Mouse (Mus musculus): ENCODE data around the gene Epb41. TPM values are rescaled to one million over a fixed set of nuclear protein-coding genes. Genes with fewer than 3 reads are reported as not detected.

Gene Epb41
- polyA plus RNA-seq, 1 experiment from 2014 or later, result 139 TPM

GRCm38 (mm10) chr4:132048995-132049404 is 26.1 kb downstream of the Epb41 start:
- Histone ChIP-seq H3K36me3 (replicated peaks; ENCODE audit: control insufficient read depth, insufficient read depth, low read depth, low read length) (no peaks in the 10 kb centered on the region), H3K9ac (replicated peaks; ENCODE audit: low read length) (peak overlapping the region; percentile 98), H3K27me3 (ENCODE audit: control insufficient read depth, insufficient read depth, low read length) (no peaks in the 10 kb centered on the region), H3K4me2 (ENCODE audit: low read depth, low read length) (peak overlapping the region; percentile 88), H3K9me3 (replicated peaks; ENCODE audit: control insufficient read depth, low read length) (no peaks in the 10 kb centered on the region), H3K4me1 (ENCODE audit: control insufficient read depth, insufficient read depth, low read length) (peaks cover 4% of the 10 kb centered on the region), H3K27ac (replicated peaks; ENCODE audit: low read depth, low read length) (peak overlapping the region; percentile 95), H3K4me3 (ENCODE audit: low read depth, low read length) (peak overlapping the region; percentile 90)
- WGBS, result 0% methylated on average over 14 of the region's 46 CpGs
- DNase-seq (ENCODE audit: low spot score) (peak; percentile 97), ATAC-seq (replicated peaks; ENCODE audit: insufficient number of reproducible peaks, low FRiP score, low TSS enrichment, low read depth) (peak; percentile 96)

- peak overlapping the region; percentile 95 for H3K27ac ChIP-seq (replicated peaks; ENCODE audit: low read depth, low read length)
- DNase-seq (ENCODE audit: low spot score) (peak; percentile 71), ATAC-seq (replicated peaks; ENCODE audit: insufficient number of reproducible peaks, low FRiP score, low TSS enrichment, low read depth) (peak; percentile 29; the same call in 1 of the 2 replicates)
- WGBS, result under 1% methylated on average over 59 of the region's 95 CpGs
- peak overlapping the region; percentile 90 for H3K4me3 ChIP-seq (ENCODE audit: low read depth, low read length)
- H3K4me2 ChIP-seq (ENCODE audit: low read depth, low read length), result peak overlapping the region; percentile 88
- H3K27me3 ChIP-seq (ENCODE audit: control insufficient read depth, insufficient read depth, low read length), result no peaks in the 10 kb centered on the region
- peaks cover 4% of the 10 kb centered on the region for H3K4me1 ChIP-seq (ENCODE audit: control insufficient read depth, insufficient read depth, low read length)
- H3K9me3 ChIP-seq (replicated peaks; ENCODE audit: control insufficient read depth, low read length), result no peaks in the 10 kb centered on the region
- H3K36me3 ChIP-seq (replicated peaks; ENCODE audit: control insufficient read depth, insufficient read depth, low read depth, low read length), result no peaks in the 10 kb centered on the region
- H3K9ac ChIP-seq (replicated peaks; ENCODE audit: low read length), result peak overlapping the region; percentile 98
These were observed 26.8 kb downstream of the Epb41 start for GRCm38 (mm10) chr4:132048011-132048991.

GRCm38 (mm10) chr4:132043726-132044125 is 31.4 kb downstream of the Epb41 start:
- H3K27ac ChIP-seq (replicated peaks; ENCODE audit: low read depth, low read length), result no peak overlapping the region
- ATAC-seq (replicated peaks; ENCODE audit: insufficient number of reproducible peaks, low FRiP score, low TSS enrichment, low read depth), result no peak
- 88% methylated on average over 3 of the region's 3 CpGs for WGBS

GRCm38 (mm10) chr4:132041471-132042332 is 33.4 kb downstream of the Epb41 start:
- Histone ChIP-seq H3K4me1 (ENCODE audit: control insufficient read depth, insufficient read depth, low read length) (no peaks in the 10 kb centered on the region), H3K27ac (replicated peaks; ENCODE audit: low read depth, low read length) (no peak overlapping the region), H3K36me3 (replicated peaks; ENCODE audit: control insufficient read depth, insufficient read depth, low read depth, low read length) (no peaks in the 10 kb centered on the region), H3K27me3 (ENCODE audit: control insufficient read depth, insufficient read depth, low read length) (no peaks in the 10 kb centered on the region), H3K9me3 (replicated peaks; ENCODE audit: control insufficient read depth, low read length) (no peaks in the 10 kb centered on the region), H3K4me3 (ENCODE audit: low read depth, low read length) (no peak overlapping the region), H3K9ac (replicated peaks; ENCODE audit: low read length) (no peak overlapping the region), H3K4me2 (ENCODE audit: low read depth, low read length) (no peak overlapping the region)
- DNase-seq (ENCODE audit: low spot score) (no peak), ATAC-seq (replicated peaks; ENCODE audit: insufficient number of reproducible peaks, low FRiP score, low TSS enrichment, low read depth) (no peak)
- 84% methylated on average over 6 of the region's 6 CpGs for WGBS

More at GRCm38 (mm10) chr4:132043726-132044125, 31.4 kb downstream of the Epb41 start:
- DNase-seq (ENCODE audit: low spot score), result no peak
- Histone ChIP-seq H3K27me3 (ENCODE audit: control insufficient read depth, insufficient read depth, low read length) (no peaks in the 10 kb centered on the region), H3K4me3 (ENCODE audit: low read depth, low read length) (no peak overlapping the region), H3K4me2 (ENCODE audit: low read depth, low read length) (no peak overlapping the region), H3K4me1 (ENCODE audit: control insufficient read depth, insufficient read depth, low read length) (no peaks in the 10 kb centered on the region), H3K9ac (replicated peaks; ENCODE audit: low read length) (no peak overlapping the region), H3K9me3 (replicated peaks; ENCODE audit: control insufficient read depth, low read length) (no peaks in the 10 kb centered on the region), H3K36me3 (replicated peaks; ENCODE audit: control insufficient read depth, insufficient read depth, low read depth, low read length) (no peaks in the 10 kb centered on the region)

GRCm38 (mm10) chr4:132039975-132040645 is 35.0 kb downstream of the Epb41 start:
- no peaks in the 10 kb centered on the region for H3K36me3 ChIP-seq (replicated peaks; ENCODE audit: control insufficient read depth, insufficient read depth, low read depth, low read length)
- H3K4me2 ChIP-seq (ENCODE audit: low read depth, low read length), result no peak overlapping the region
- WGBS, result 87% methylated on average over 8 of the region's 8 CpGs
- H3K4me3 ChIP-seq (ENCODE audit: low read depth, low read length), result no peak overlapping the region
- H3K9me3 ChIP-seq (replicated peaks; ENCODE audit: control insufficient read depth, low read length), result no peaks in the 10 kb centered on the region
- ATAC-seq (replicated peaks; ENCODE audit: insufficient number of reproducible peaks, low FRiP score, low TSS enrichment, low read depth), result no peak
- H3K4me1 ChIP-seq (ENCODE audit: control insufficient read depth, insufficient read depth, low read length), result no peaks in the 10 kb centered on the region
- H3K27ac ChIP-seq (replicated peaks; ENCODE audit: low read depth, low read length), result no peak overlapping the region
- H3K27me3 ChIP-seq (ENCODE audit: control insufficient read depth, insufficient read depth, low read length), result no peaks in the 10 kb centered on the region
- no peak overlapping the region for H3K9ac ChIP-seq (replicated peaks; ENCODE audit: low read length)
- DNase-seq (ENCODE audit: low spot score), result no peak

GRCm38 (mm10) chr4:132039521-132039920 is 35.6 kb downstream of the Epb41 start:
- Histone ChIP-seq H3K9ac (replicated peaks; ENCODE audit: low read length) (no peak overlapping the region), H3K27me3 (ENCODE audit: control insufficient read depth, insufficient read depth, low read length) (no peaks in the 10 kb centered on the region), H3K36me3 (replicated peaks; ENCODE audit: control insufficient read depth, insufficient read depth, low read depth, low read length) (no peaks in the 10 kb centered on the region), H3K27ac (replicated peaks; ENCODE audit: low read depth, low read length) (no peak overlapping the region), H3K4me2 (ENCODE audit: low read depth, low read length) (no peak overlapping the region), H3K4me3 (ENCODE audit: low read depth, low read length) (no peak overlapping the region), H3K9me3 (replicated peaks; ENCODE audit: control insufficient read depth, low read length) (no peaks in the 10 kb centered on the region), H3K4me1 (ENCODE audit: control insufficient read depth, insufficient read depth, low read length) (no peaks in the 10 kb centered on the region)
- DNase-seq (ENCODE audit: low spot score) (no peak), ATAC-seq (replicated peaks; ENCODE audit: insufficient number of reproducible peaks, low FRiP score, low TSS enrichment, low read depth) (no peak)
- whole genome bisulfite sequencing, result 93% methylated on average over 2 of the region's 2 CpGs

GRCm38 (mm10) chr4:132038809-132039208 is 36.3 kb downstream of the Epb41 start:
- H3K4me1 ChIP-seq (ENCODE audit: control insufficient read depth, insufficient read depth, low read length), result no peaks in the 10 kb centered on the region
- H3K9ac ChIP-seq (replicated peaks; ENCODE audit: low read length), result no peak overlapping the region
- 83% methylated on average over 2 of the region's 2 CpGs for WGBS
- H3K4me3 ChIP-seq (ENCODE audit: low read depth, low read length), result no peak overlapping the region
- H3K9me3 ChIP-seq (replicated peaks; ENCODE audit: control insufficient read depth, low read length), result no peaks in the 10 kb centered on the region
- ATAC-seq (replicated peaks; ENCODE audit: insufficient number of reproducible peaks, low FRiP score, low TSS enrichment, low read depth), result no peak
- DNase-seq (ENCODE audit: low spot score), result no peak
- H3K4me2 ChIP-seq (ENCODE audit: low read depth, low read length), result no peak overlapping the region
- H3K27me3 ChIP-seq (ENCODE audit: control insufficient read depth, insufficient read depth, low read length), result no peaks in the 10 kb centered on the region
- H3K36me3 ChIP-seq (replicated peaks; ENCODE audit: control insufficient read depth, insufficient read depth, low read depth, low read length), result no peaks in the 10 kb centered on the region
- no peak overlapping the region for H3K27ac ChIP-seq (replicated peaks; ENCODE audit: low read depth, low read length)
